Mouse (Mus musculus): Measurements from ENCODE around the gene Polr2a. TPM values are rescaled to one million over a fixed set of nuclear protein-coding genes. Genes with fewer than 3 reads are reported as not detected.

The Polr2a gene
- 30.2 and 58.4 TPM in 2 replicates for polyA plus RNA-seq (2014; fragmentation: Nextera tagmentation; extraction: Ambion mirVana)

- Histone ChIP-seq H3K27me3 (ENCODE audit: control insufficient read depth, insufficient read depth, low read length) (no peaks in the 10 kb centered on the region), H3K36me3 (ENCODE audit: control insufficient read depth, insufficient read depth, low read length) (no peaks in the 10 kb centered on the region; the same call in 1 of the 2 replicates), H3K9ac (ENCODE audit: low read depth, low read length) (peak within 1 kb of the TSS; percentile 83), H3K27ac (ENCODE audit: low read depth, low read length) (peak within 1 kb of the TSS; percentile 98), H3K4me1 (ENCODE audit: control insufficient read depth, insufficient read depth, low read length) (peaks cover 32% of the 10 kb centered on the region), H3K9me3 (ENCODE audit: control insufficient read depth, low read length) (no peaks in the 10 kb centered on the region), H3K4me2 (replicated peaks; ENCODE audit: low read depth, low read length) (peak within 1 kb of the TSS; percentile 83), H3K4me3 (ENCODE audit: low read length) (peak within 1 kb of the TSS; percentile 67)
- 0% methylated on average over 34 of the region's 36 CpGs for WGBS
- ATAC-seq (ENCODE audit: low FRiP score, low TSS enrichment) = peak; percentile 95
Measured at GRCm38 (mm10) chr11:69758478-69758970, at the start of gene Polr2a. Polr2a (minus strand) TSS chr11:69758637.

DNA sequence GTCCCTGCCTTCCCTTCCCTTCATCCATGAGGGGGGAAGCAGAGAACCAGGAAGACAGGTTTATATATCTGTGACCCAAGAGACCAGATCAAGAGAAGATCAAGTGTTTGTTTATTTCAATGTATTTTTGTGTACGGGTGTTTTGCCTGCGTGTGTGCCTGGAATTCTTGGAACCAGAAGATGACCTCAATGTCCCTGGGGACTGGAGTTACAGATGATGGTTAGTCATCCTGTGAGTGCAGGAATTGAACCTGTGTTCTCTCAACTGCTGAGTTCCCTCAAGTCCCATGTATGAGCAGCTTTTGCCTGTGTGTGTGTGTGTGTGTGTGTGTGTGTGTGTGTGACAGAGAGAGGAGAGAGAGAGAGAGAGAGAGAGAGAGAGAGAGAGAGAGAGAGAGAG lies 49.2 kb upstream of the Polr2a start:
- WGBS = 80% methylated on average over 2 of the region's 2 CpGs
- no peaks in the 10 kb centered on the region for H3K36me3 ChIP-seq (ENCODE audit: control insufficient read depth, insufficient read depth, low read length)
- peaks cover 21% of the 10 kb centered on the region for H3K4me1 ChIP-seq (ENCODE audit: control insufficient read depth, insufficient read depth, low read length)
- no peak overlapping the region for H3K9ac ChIP-seq (ENCODE audit: low read depth, low read length)
- no peak overlapping the region for H3K27ac ChIP-seq (ENCODE audit: low read depth, low read length)
- H3K27me3 ChIP-seq (ENCODE audit: control insufficient read depth, insufficient read depth, low read length) = peaks cover 24% of the 10 kb centered on the region
- no peak overlapping the region for H3K4me2 ChIP-seq (replicated peaks; ENCODE audit: low read depth, low read length)
- H3K9me3 ChIP-seq (ENCODE audit: control insufficient read depth, low read length) = 0 out of 2 replicates have a peak, but pooled peaks cover 3% of the 10 kb centered on the region
- no peak for ATAC-seq (ENCODE audit: low FRiP score, low TSS enrichment)
- no peak overlapping the region for H3K4me3 ChIP-seq (ENCODE audit: low read length)

DNA sequence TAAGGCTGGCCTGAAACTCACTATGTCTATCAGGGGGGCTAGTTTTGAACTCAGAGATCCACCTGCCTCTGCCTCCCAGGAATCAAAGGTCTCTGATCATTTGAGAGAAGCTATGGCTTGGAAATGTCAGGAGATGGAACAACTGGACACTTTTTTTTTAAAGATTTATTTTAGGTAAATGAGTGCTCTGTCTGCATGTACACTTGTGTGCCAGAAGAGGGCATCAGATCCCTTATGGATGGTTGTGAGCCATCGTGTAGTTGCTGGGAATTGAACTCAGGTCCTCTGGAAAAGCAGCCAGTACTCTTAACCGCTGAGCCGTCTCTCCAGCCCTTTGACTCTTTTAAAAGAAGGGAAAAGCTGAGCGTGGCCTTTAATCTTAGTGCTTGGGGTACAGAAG lies 47.9 kb upstream of the Polr2a start:
- peaks cover 31% of the 10 kb centered on the region for H3K4me1 ChIP-seq (ENCODE audit: control insufficient read depth, insufficient read depth, low read length)
- H3K36me3 ChIP-seq (ENCODE audit: control insufficient read depth, insufficient read depth, low read length) = no peaks in the 10 kb centered on the region
- no peak for ATAC-seq (ENCODE audit: low FRiP score, low TSS enrichment)
- H3K9me3 ChIP-seq (ENCODE audit: control insufficient read depth, low read length) = 0 out of 2 replicates have a peak, but pooled peaks cover 3% of the 10 kb centered on the region
- H3K9ac ChIP-seq (ENCODE audit: low read depth, low read length) = no peak overlapping the region
- no peak overlapping the region for H3K27ac ChIP-seq (ENCODE audit: low read depth, low read length)
- no peak overlapping the region for H3K4me3 ChIP-seq (ENCODE audit: low read length)
- no peak overlapping the region for H3K4me2 ChIP-seq (replicated peaks; ENCODE audit: low read depth, low read length)
- WGBS = 81% methylated on average over 4 of the region's 4 CpGs
- peaks cover 34% of the 10 kb centered on the region for H3K27me3 ChIP-seq (ENCODE audit: control insufficient read depth, insufficient read depth, low read length)

DNA sequence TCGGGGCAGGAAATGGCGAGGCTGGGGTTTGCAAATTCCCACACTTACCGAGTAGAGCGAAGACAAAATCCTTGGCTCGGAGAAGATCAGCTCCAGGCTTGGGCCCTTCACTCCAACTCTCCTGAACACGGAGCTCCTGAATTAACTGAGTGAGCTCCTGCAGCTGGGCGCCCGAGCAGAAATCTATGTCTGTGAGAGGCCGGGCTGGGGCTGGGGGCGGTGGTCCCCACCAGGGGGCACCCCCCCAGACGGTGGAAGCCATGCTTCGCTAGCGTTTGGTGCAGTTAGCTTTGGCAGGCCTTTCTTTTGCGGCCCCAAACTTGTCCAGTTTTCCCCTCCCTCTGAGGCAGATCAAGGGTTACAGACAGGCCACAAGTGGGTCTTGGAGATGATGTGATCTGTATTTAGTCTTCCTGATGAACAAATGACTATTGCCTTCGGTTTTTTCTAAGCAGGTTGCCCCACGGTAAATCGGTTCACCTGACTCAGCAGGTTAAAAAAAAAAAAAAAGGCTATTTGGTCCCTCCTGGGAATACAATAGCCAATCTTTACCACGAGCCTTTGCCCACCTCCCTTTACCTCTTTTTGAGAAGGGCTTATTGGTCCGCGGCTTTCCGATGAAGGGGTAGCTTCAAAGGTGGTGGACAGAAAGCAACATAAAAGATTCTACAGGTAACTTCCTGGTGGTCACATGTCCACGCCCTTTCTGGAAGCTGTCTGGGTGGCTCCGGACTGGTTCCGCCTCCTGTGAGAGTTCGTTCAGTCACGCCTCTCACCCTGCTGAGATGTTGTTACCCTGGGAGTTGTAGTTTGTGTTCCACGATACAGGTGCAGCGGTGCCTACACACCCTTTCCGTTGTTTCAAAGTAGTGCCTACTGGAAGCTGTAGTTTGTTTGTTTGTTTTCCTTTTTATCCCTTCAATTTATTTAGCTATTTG lies 46.8 kb upstream of the Polr2a start, which contains the start of gene Tmem102:
Gene Tmem102 (minus strand): TSS at position 653 of the 938 bp plus-strand sequence.
- Histone ChIP-seq H3K27ac (ENCODE audit: low read depth, low read length) (no peak within 1 kb of the TSS), H3K36me3 (ENCODE audit: control insufficient read depth, insufficient read depth, low read length) (no peaks in the 10 kb centered on the region), H3K4me1 (ENCODE audit: control insufficient read depth, insufficient read depth, low read length) (peaks cover 34% of the 10 kb centered on the region), H3K9me3 (ENCODE audit: control insufficient read depth, low read length) (0 out of 2 replicates have a peak, but pooled peaks cover 3% of the 10 kb centered on the region), H3K4me2 (replicated peaks; ENCODE audit: low read depth, low read length) (peak within 1 kb of the TSS; percentile 94), H3K4me3 (ENCODE audit: low read length) (peak within 1 kb of the TSS; percentile 48), H3K9ac (ENCODE audit: low read depth, low read length) (peak within 1 kb of the TSS; percentile 43; the same call in 1 of the 2 replicates), H3K27me3 (ENCODE audit: control insufficient read depth, insufficient read depth, low read length) (peaks cover 34% of the 10 kb centered on the region)
- WGBS = 7% methylated on average over 29 of the region's 29 CpGs
- ATAC-seq (ENCODE audit: low FRiP score, low TSS enrichment) = no peak

- peak overlapping the region; percentile 43; the same call in 1 of the 2 replicates for H3K9ac ChIP-seq (ENCODE audit: low read depth, low read length)
- ATAC-seq (ENCODE audit: low FRiP score, low TSS enrichment) = no peak
- H3K4me1 ChIP-seq (ENCODE audit: control insufficient read depth, insufficient read depth, low read length) = peaks cover 39% of the 10 kb centered on the region
- peak overlapping the region; percentile 48 for H3K4me3 ChIP-seq (ENCODE audit: low read length)
- peak overlapping the region; percentile 94 for H3K4me2 ChIP-seq (replicated peaks; ENCODE audit: low read depth, low read length)
- WGBS = 7% methylated on average over 12 of the region's 12 CpGs
- peaks cover 34% of the 10 kb centered on the region for H3K27me3 ChIP-seq (ENCODE audit: control insufficient read depth, insufficient read depth, low read length)
- no peak overlapping the region for H3K27ac ChIP-seq (ENCODE audit: low read depth, low read length)
- H3K36me3 ChIP-seq (ENCODE audit: control insufficient read depth, insufficient read depth, low read length) = no peaks in the 10 kb centered on the region
- 0 out of 2 replicates have a peak, but pooled peaks cover 3% of the 10 kb centered on the region for H3K9me3 ChIP-seq (ENCODE audit: control insufficient read depth, low read length)
Measured at GRCm38 (mm10) chr11:69804652-69804940, 46.2 kb upstream of the Polr2a start.

- H3K27ac ChIP-seq (ENCODE audit: low read depth, low read length) = no peak overlapping the region; the same call in 1 of the 2 replicates
Measured at GRCm38 (mm10) chr11:69803786-69804651, 45.6 kb upstream of the Polr2a start.

DNA sequence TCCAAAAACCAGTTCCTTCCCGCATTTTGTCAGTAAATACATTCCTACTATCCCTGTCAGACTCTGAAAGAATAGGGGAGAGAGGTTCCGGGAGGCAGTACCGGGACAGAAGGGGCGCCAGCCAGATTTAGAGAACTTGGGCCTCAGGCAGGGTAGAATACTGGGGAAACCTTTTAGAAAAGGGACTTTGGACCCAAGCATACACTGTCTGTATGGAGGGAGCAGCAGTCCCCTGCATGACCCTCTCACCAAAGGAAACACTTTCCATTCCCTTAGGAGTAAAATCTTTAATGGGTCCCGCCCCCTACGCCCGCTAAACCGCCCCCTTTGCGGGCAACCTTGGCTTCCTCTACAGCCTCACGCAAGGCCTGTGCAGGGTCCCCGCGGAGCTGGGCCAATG lies 44.9 kb upstream of the Polr2a start:
- ATAC-seq (ENCODE audit: low FRiP score, low TSS enrichment) = no peak
- WGBS = 3% methylated on average over 12 of the region's 12 CpGs
- Histone ChIP-seq H3K4me1 (ENCODE audit: control insufficient read depth, insufficient read depth, low read length) (peaks cover 46% of the 10 kb centered on the region), H3K9me3 (ENCODE audit: control insufficient read depth, low read length) (0 out of 2 replicates have a peak, but pooled peaks cover 3% of the 10 kb centered on the region), H3K27ac (ENCODE audit: low read depth, low read length) (no peak overlapping the region; the same call in 1 of the 2 replicates), H3K36me3 (ENCODE audit: control insufficient read depth, insufficient read depth, low read length) (no peaks in the 10 kb centered on the region), H3K4me2 (replicated peaks; ENCODE audit: low read depth, low read length) (peak overlapping the region; percentile 94), H3K9ac (ENCODE audit: low read depth, low read length) (peak overlapping the region; percentile 42), H3K4me3 (ENCODE audit: low read length) (peak overlapping the region; percentile 48), H3K27me3 (ENCODE audit: control insufficient read depth, insufficient read depth, low read length) (peaks cover 34% of the 10 kb centered on the region)

More at GRCm38 (mm10) chr11:69803786-69804651, 45.6 kb upstream of the Polr2a start:
- H3K4me2 ChIP-seq (replicated peaks; ENCODE audit: low read depth, low read length) = peak overlapping the region; percentile 94
- peaks cover 34% of the 10 kb centered on the region for H3K27me3 ChIP-seq (ENCODE audit: control insufficient read depth, insufficient read depth, low read length)
- peak overlapping the region; percentile 43 for H3K9ac ChIP-seq (ENCODE audit: low read depth, low read length)
- no peaks in the 10 kb centered on the region for H3K36me3 ChIP-seq (ENCODE audit: control insufficient read depth, insufficient read depth, low read length)
- peak; percentile 48 for ATAC-seq (ENCODE audit: low FRiP score, low TSS enrichment)
- peak overlapping the region; percentile 48 for H3K4me3 ChIP-seq (ENCODE audit: low read length)
- 0 out of 2 replicates have a peak, but pooled peaks cover 3% of the 10 kb centered on the region for H3K9me3 ChIP-seq (ENCODE audit: control insufficient read depth, low read length)
- peaks cover 45% of the 10 kb centered on the region for H3K4me1 ChIP-seq (ENCODE audit: control insufficient read depth, insufficient read depth, low read length)
- WGBS = 1% methylated on average over 60 of the region's 60 CpGs

GRCm38 (mm10) chr11:69802648-69803105 lies 44.2 kb upstream of the Polr2a start:
- H3K9ac ChIP-seq (ENCODE audit: low read depth, low read length) = peak overlapping the region; percentile 59
- H3K4me3 ChIP-seq (ENCODE audit: low read length) = peak overlapping the region; percentile 48
- peaks cover 34% of the 10 kb centered on the region for H3K27me3 ChIP-seq (ENCODE audit: control insufficient read depth, insufficient read depth, low read length)
- ATAC-seq (ENCODE audit: low FRiP score, low TSS enrichment) = peak; percentile 8; the same call in 1 of the 2 replicates
- H3K4me1 ChIP-seq (ENCODE audit: control insufficient read depth, insufficient read depth, low read length) = peaks cover 46% of the 10 kb centered on the region
- no peaks in the 10 kb centered on the region for H3K36me3 ChIP-seq (ENCODE audit: control insufficient read depth, insufficient read depth, low read length)
- under 1% methylated on average over 28 of the region's 33 CpGs for WGBS
- 0 out of 2 replicates have a peak, but pooled peaks cover 3% of the 10 kb centered on the region for H3K9me3 ChIP-seq (ENCODE audit: control insufficient read depth, low read length)
- H3K27ac ChIP-seq (ENCODE audit: low read depth, low read length) = no peak overlapping the region
- peak overlapping the region; percentile 94 for H3K4me2 ChIP-seq (replicated peaks; ENCODE audit: low read depth, low read length)
